Mouse (Mus musculus) R1 (cell line): ENCODE measurements around the gene Olfr1202.

Source experiments
- DNase-seq: peaks from one replicate; pipeline ENCODE4 v3.0.0-alpha.2; 2018; ENCODE audit warnings: low read depth, low spot score

Gene Olfr1202

GRCm38 (mm10) chr2:88814196-88814595 is at the start of gene Olfr1202:
Gene Olfr1202, plus strand, starts transcription at chr2:88814496.
- DNase-seq = no peak

- DNase-seq = no peak
These were observed 43.9 kb upstream of the Olfr1202 start, which contains the start of gene Olfr1200 for GRCm38 (mm10) chr2:88770388-88770787. Gene Olfr1200, minus strand, starts transcription at chr2:88770488.

DNA sequence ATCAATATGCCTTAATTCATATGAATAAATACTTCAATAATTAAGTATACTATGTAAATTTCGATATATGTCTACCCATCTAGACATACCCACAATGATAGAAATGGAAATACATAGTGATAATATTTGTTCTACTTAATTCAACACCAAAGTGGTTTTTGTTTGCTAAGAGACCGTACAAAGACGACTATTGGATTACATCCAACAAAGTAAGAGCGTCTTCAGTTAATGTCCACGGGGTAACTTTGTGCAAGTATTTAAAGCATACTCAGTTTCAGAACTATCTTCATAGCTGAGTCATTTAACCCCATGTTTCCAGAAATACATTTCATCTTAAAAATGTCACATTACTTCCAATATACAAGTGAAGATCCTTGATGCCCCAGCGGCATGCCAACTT is 21.6 kb upstream of the Olfr1202 start, which contains the start of gene Olfr1201:
Gene Olfr1201 (plus strand): TSS at position 301 of the 400 bp plus-strand sequence.
- DNase-seq = no peak

- DNase-seq = no peak
These were observed 15.1 kb downstream of the Olfr1202 start, which contains the start of gene Olfr1205 for GRCm38 (mm10) chr2:88829437-88829836. Gene Olfr1205, plus strand, starts transcription at chr2:88829737.

- DNase-seq = no peak
These were observed 24.2 kb downstream of the Olfr1202 start for GRCm38 (mm10) chr2:88838477-88838876.

DNA sequence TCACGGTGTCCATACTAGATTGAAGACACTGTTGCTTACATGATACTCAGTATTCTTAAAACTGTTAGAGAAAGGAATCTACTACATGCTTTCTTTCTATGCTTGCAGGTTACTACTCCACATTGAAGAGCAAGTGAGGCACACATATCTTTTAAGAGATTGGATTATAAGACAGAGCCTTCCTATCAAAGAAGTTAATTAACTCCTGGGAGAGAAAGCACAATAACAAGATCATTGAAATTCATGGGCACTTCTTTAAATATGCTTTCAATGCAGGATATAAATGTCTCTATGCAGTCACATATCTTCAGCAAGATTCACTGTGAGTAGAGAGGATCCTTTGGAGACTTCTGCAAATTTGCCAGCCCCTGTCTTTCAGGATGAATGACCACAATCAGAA is 34.7 kb downstream of the Olfr1202 start, which contains the start of gene Olfr1204:
Gene Olfr1204 (plus strand): TSS at position 301 of the 400 bp plus-strand sequence.
- DNase-seq = no peak

- no peak for DNase-seq
These were observed 48.6 kb downstream of the Olfr1202 start, which contains the start of gene Olfr1206 for GRCm38 (mm10) chr2:88862931-88863330. Gene Olfr1206, plus strand, starts transcription at chr2:88863231.
